Mouse (Mus musculus): Measurements from ENCODE around the gene Pold1. TPM values are rescaled to one million over a fixed set of nuclear protein-coding genes. Genes with fewer than 3 reads are reported as not detected.

Pold1 gene
- polyA plus RNA-seq, 1 experiment, result 34.3 TPM

DNA sequence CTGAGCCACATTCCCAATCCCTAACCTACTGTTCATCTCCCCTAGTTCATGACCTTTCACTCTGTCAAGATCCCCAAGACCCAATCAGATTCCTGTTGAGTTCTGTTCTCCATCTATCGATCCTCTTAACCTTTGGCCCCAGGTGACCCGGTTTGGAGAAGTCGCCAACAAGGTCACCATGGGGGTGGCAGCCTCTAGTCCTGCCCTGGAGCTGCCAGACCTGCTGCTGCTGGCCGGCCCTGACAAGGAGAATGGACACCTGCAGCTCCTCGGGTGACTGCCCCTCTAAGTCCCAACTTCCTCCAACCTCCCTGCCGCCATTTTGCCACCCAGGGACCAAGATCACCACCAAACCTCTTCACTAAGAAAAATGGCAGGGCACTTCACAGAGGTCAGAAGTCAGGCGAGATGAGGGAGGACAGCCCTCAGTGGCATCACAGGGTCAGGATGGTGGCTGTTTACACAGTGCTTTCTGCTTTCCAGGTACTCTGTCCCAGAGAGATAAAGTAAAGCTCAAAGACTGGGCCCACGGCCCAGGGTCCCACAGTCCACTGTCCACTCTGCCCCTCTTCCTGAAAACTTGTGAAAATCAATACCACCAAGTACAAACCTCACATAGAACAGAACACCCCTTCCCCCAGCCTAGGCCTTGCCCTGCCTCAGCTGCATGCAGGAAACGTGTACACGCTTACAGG lies 51.1 kb downstream of the Pold1 start:
- H3K4me1 ChIP-seq (ENCODE audit: control insufficient read depth, insufficient read depth, low read length), result no peaks in the 10 kb centered on the region
- WGBS, result 78% methylated on average over 10 of the region's 10 CpGs
- H3K4me3 ChIP-seq (replicated peaks; ENCODE audit: extremely low read depth, low read depth, low read length), result no peak overlapping the region
- TF ChIP-seq POLR2A (IDR thresholded peaks at IDR 0.05; ENCODE audit: borderline replicate concordance, extremely low read depth, low read depth, low read length), result no peak
- no peak for TF ChIP-seq CTCF (IDR thresholded peaks at IDR 0.05; ENCODE audit: insufficient read depth, low read length)
- DNase-seq, result no peak

DNA sequence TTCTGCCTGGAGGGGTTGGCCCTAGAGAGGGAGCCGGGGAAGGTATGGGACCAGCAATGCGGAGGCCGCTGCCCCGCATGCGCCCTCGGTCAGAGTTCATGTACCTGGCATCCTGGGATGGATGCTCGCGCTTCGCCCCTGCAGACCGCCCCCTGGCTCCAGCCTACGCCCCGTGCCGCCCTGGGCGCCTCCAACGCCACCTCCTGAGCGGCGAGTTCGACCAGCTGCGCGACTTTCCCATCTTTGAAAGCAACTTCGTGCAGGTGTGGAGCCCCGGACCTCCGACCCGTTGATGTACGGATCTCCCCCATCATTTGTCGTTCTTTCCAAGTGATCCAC lies 51.9 kb downstream of the Pold1 start:
- DNase-seq, result no peak
- H3K4me1 ChIP-seq (ENCODE audit: control insufficient read depth, insufficient read depth, low read length), result no peaks in the 10 kb centered on the region
- H3K4me3 ChIP-seq (replicated peaks; ENCODE audit: extremely low read depth, low read depth, low read length), result peak overlapping the region; percentile 66
- TF ChIP-seq POLR2A (IDR thresholded peaks at IDR 0.05; ENCODE audit: borderline replicate concordance, extremely low read depth, low read depth, low read length), result no peak
- 2% methylated on average over 26 of the region's 26 CpGs for WGBS

DNA sequence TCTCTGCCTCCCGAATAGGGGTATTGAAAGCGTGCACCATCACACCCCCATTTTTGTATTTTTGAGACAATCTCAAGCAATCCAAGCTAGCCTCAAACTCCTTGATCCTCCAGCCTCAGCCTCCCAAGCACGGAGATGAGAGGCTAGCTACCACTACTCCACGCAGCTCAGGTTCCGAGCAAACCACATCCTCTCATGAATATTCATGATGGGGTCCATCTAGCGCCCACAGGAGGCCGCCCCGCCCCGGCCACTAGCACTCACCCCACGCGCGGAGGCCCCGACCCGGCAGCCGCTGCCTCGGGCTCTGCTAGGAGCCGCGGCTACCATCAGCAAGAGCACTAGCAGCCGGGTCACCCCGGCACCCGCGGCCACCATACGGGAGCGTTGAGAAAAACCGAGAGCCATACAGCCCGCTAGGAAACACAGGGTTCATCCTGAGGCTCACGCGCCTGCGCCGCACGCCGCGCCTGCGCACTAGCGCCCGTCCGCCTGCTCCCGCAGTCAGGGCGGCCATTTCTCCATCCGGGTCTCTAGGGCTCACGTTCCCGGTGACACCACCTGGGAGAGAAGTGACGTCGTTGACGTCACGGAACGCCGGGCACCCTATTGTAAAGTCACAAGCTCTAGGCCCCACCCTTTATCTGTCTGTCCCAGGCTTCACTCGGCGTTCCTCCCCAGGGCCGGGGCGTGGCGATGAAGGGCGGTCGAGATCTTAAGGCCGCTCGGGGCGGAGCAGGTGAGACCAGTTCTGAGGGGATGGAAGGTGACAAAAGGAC lies 52.5 kb downstream of the Pold1 start, which contains the start of the genes Emc10 and Fam71e1:
Gene Emc10 (minus strand): TSS at position 538 of the 779 bp plus-strand sequence.
Gene Fam71e1 (plus strand): TSS at position 590 of the 779 bp plus-strand sequence.
- TF ChIP-seq CTCF (IDR thresholded peaks at IDR 0.05; ENCODE audit: insufficient read depth, low read length), result no peak
- peak; percentile 63; the same call in 1 of the 2 replicates for TF ChIP-seq POLR2A (IDR thresholded peaks at IDR 0.05; ENCODE audit: borderline replicate concordance, extremely low read depth, low read depth, low read length)
- Histone ChIP-seq H3K4me3 (replicated peaks; ENCODE audit: extremely low read depth, low read depth, low read length) (peak within 1 kb of the TSS; percentile 66), H3K4me1 (ENCODE audit: control insufficient read depth, insufficient read depth, low read length) (no peaks in the 10 kb centered on the region)
- DNase-seq, result peak; percentile 96
- 1% methylated on average over 53 of the region's 58 CpGs for WGBS

DNA sequence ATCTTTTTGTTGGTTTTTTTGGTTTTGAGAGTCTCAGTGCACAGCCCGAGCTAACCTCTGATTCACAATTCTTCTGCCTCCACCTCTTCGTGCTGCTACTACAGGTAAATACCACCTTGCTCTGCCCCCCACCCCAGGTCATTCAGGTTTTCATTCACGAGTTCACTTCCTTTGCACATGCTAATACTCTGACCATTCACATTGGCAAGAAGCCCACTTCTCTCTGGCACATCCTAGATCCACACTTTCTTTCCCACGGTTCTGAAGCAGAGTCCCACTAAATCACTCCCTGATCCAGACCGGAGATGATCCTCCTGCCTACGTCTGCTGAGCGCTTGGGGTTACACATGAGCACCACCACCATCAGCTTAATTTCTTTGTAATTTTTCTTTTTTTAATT lies 53.6 kb downstream of the Pold1 start:
- no peak overlapping the region for H3K4me3 ChIP-seq (replicated peaks; ENCODE audit: extremely low read depth, low read depth, low read length)
- DNase-seq, result no peak
- no peaks in the 10 kb centered on the region for H3K4me1 ChIP-seq (ENCODE audit: control insufficient read depth, insufficient read depth, low read length)
- TF ChIP-seq POLR2A (IDR thresholded peaks at IDR 0.05; ENCODE audit: borderline replicate concordance, extremely low read depth, low read depth, low read length), result no peak
- TF ChIP-seq CTCF (IDR thresholded peaks at IDR 0.05; ENCODE audit: insufficient read depth, low read length), result no peak
- 74% methylated on average over 7 of the region's 7 CpGs for WGBS

DNA sequence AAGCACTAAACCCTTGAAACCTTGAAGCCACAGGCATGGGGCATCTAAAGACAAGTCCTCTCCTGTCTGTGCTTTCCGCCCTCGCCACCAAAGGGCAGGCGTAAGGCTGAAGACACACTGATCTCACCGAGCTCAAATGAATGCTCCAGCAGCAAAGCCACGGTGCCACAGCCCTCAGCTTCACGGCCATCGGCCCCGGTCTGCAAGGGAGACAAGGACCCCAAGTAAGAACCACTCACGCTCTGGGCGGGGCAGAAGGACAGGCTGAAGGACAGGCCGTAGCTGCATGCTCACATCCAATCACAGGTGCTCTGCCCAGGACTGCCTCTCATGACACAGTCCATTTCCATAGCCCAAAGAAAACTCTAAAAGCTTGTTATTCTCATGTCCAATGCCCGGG lies 54.0 kb downstream of the Pold1 start:
- TF ChIP-seq CTCF (IDR thresholded peaks at IDR 0.05; ENCODE audit: insufficient read depth, low read length), result no peak
- no peak for TF ChIP-seq POLR2A (IDR thresholded peaks at IDR 0.05; ENCODE audit: borderline replicate concordance, extremely low read depth, low read depth, low read length)
- no peaks in the 10 kb centered on the region for H3K4me1 ChIP-seq (ENCODE audit: control insufficient read depth, insufficient read depth, low read length)
- 86% methylated on average over 12 of the region's 12 CpGs for WGBS

DNA sequence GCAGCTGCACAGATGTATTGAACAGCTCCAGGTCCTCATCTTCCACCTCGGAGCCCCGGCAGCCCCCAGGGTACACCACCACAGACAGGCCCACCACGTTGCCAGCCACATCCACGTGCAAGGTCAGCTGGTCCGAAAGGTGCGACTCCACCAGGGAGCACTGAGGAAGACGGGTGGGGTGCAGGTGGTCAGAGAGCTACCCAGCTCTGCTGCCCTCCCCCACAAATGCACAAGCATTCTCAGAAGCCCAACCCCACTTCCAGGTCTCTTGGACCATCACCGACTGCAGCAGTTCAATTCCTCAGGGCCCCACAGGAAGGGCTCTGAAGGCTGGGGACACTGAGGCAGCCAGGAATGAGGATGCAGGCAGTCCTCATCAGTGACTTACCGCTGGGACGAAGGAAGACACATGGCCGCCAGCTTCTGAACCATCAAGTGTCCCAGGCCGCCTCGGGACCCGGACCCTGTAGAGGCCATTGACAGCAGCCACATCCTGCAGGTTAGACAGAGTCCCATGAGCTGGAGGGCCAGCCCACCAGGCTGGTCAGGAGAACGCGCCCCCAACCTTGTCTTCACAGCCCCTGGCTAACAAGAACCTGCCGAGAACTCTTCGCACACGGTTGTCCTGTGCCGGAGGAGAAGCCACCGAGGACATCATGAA lies 56.4 kb downstream of the Pold1 start:
- TF ChIP-seq CTCF (IDR thresholded peaks at IDR 0.05; ENCODE audit: insufficient read depth, low read length), result no peak
- no peak for TF ChIP-seq POLR2A (IDR thresholded peaks at IDR 0.05; ENCODE audit: borderline replicate concordance, extremely low read depth, low read depth, low read length)
- no peaks in the 10 kb centered on the region for H3K4me1 ChIP-seq (ENCODE audit: control insufficient read depth, insufficient read depth, low read length)
- 94% methylated on average over 21 of the region's 21 CpGs for WGBS
- H3K4me3 ChIP-seq (replicated peaks; ENCODE audit: extremely low read depth, low read depth, low read length), result no peak overlapping the region
- DNase-seq, result no peak

More for the DNA sequence above, 54.0 kb downstream of the Pold1 start:
- no peak for DNase-seq
- no peak overlapping the region for H3K4me3 ChIP-seq (replicated peaks; ENCODE audit: extremely low read depth, low read depth, low read length)

DNA sequence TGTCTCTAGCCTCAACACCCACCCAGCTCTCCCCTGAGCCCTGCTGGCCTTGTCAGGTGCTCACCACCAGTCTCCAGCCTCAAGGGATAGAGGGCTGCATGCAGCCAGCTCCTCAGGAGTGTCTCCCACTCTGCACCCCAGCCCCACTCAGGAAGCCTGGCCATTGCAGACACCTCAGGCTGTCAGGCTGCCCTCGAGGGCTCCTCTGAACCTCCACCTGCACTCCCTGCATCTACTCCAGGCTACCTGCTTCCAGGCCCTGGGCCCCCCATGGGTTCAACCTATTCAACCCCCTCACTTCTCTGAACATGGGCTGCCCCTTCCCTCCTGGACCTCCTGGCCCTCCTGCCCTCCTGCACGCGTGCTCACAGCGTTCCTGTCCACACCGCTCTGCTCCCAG lies 57.3 kb downstream of the Pold1 start:
- TF ChIP-seq CTCF (IDR thresholded peaks at IDR 0.05; ENCODE audit: insufficient read depth, low read length) (no peak), POLR2A (IDR thresholded peaks at IDR 0.05; ENCODE audit: borderline replicate concordance, extremely low read depth, low read depth, low read length) (no peak)
- Histone ChIP-seq H3K4me3 (replicated peaks; ENCODE audit: extremely low read depth, low read depth, low read length) (no peak overlapping the region), H3K4me1 (ENCODE audit: control insufficient read depth, insufficient read depth, low read length) (no peaks in the 10 kb centered on the region)
- 95% methylated on average over 5 of the region's 5 CpGs for WGBS
- no peak for DNase-seq

DNA sequence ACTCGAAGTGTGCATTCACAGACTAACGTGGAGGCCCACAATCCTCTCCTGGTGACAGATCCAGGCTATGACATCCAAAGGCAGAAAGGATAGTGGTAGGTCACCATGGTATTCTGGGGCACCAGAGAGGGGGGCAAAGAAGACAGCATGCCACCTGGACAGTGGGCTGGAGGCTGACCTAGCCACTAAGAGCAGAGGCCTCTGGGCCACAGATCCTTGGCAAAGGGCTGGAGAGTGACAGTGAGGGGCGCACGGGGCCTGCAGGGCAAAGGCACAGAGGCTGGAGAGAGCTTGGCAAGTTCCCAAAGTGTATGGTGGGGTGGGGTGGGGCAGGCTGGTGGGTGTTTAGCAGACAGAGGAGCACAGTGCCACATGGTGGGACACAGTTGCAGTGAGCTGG lies 58.4 kb downstream of the Pold1 start:
- 80% methylated on average over 4 of the region's 4 CpGs for WGBS
- Histone ChIP-seq H3K4me1 (ENCODE audit: control insufficient read depth, insufficient read depth, low read length) (no peaks in the 10 kb centered on the region), H3K4me3 (replicated peaks; ENCODE audit: extremely low read depth, low read depth, low read length) (no peak overlapping the region)
- no peak for DNase-seq
- TF ChIP-seq POLR2A (IDR thresholded peaks at IDR 0.05; ENCODE audit: borderline replicate concordance, extremely low read depth, low read depth, low read length) (no peak), CTCF (IDR thresholded peaks at IDR 0.05; ENCODE audit: insufficient read depth, low read length) (no peak)

DNA sequence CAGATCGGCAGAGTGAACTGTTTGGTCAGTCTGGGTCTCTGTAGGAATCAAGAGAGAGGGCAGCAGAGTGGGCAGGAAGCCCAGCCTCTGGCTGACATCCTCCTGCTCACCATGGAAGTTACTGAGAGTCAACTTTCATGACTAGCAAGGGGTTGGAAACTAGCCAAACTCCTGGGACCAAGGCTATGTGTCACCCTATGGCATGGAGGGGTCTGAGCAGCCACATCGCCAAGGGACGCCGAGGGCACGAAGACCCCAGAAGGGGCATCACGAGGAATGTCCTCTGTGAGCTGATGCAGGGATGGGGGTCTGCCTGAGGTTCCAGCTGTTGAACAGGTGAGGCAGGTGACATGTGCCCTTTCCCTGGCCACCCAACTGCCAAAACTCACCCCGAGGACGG lies 60.1 kb downstream of the Pold1 start:
- no peaks in the 10 kb centered on the region for H3K4me1 ChIP-seq (ENCODE audit: control insufficient read depth, insufficient read depth, low read length)
- H3K4me3 ChIP-seq (replicated peaks; ENCODE audit: extremely low read depth, low read depth, low read length), result no peak overlapping the region
- no peak for TF ChIP-seq CTCF (IDR thresholded peaks at IDR 0.05; ENCODE audit: insufficient read depth, low read length)
- TF ChIP-seq POLR2A (IDR thresholded peaks at IDR 0.05; ENCODE audit: borderline replicate concordance, extremely low read depth, low read depth, low read length), result no peak
- WGBS, result 89% methylated on average over 8 of the region's 8 CpGs
- DNase-seq, result no peak
